Mouse (Mus musculus) myocyte (in vitro differentiated cells): ENCODE measurements around the gene Rapgef1. TPM values are rescaled to one million over a fixed set of nuclear protein-coding genes. Genes with fewer than 3 reads are reported as not detected.
A peak's percentile ranks its signal among the peaks of the same experiment; 100 is the strongest.

Source experiments
- H3K27me3 ChIP-seq: one replicate; pipeline ENCODE4 v1.6.1; 2011; ENCODE audit not compliant: control insufficient read depth, insufficient read depth, insufficient read length
- H3K36me3 ChIP-seq: one replicate; pipeline ENCODE4 v1.6.1; 2011; ENCODE audit not compliant: control insufficient read depth, insufficient read depth
- H3K4me2 ChIP-seq: one replicate; pipeline ENCODE4 v1.6.1; 2011; ENCODE audit warnings: low read depth, control low read depth
- H3K4me3 ChIP-seq: one replicate; pipeline ENCODE4 v1.5.1; 2011; ENCODE audit warnings: mild to moderate bottlenecking, control low read depth, moderate library complexity
- H3K79me2 ChIP-seq: one replicate; pipeline ENCODE4 v1.6.1; 2011; ENCODE audit not compliant: control insufficient read depth, insufficient read depth
- H3ac ChIP-seq: one replicate; pipeline ENCODE4 v1.6.1; 2011; ENCODE audit not compliant: control insufficient read depth, insufficient read length
- CEBPB ChIP-seq: IDR thresholded peaks from 2 replicates; pipeline ENCODE4 v1.6.1; 2011; ENCODE audit warnings: mild to moderate bottlenecking, moderate library complexity; ENCODE audit not compliant: poor library complexity, insufficient read depth, severe bottlenecking
- E2F4 ChIP-seq: IDR thresholded peaks from one replicate; pipeline ENCODE4 v1.6.1; 2011; ENCODE audit warnings: mild to moderate bottlenecking, control low read depth, moderate library complexity; ENCODE audit not compliant: insufficient read depth
- MAX ChIP-seq: IDR thresholded peaks from one replicate; pipeline ENCODE4 v1.6.1; 2011; ENCODE audit warnings: low read depth, mild to moderate bottlenecking, control low read depth
- MYOD1 ChIP-seq, 3 experiments: IDR thresholded peaks; one replicate each; pipeline ENCODE4 v1.6.1; 2011; ENCODE audit warnings: control low read depth in 2 of 3, low read depth in 2 of 3, mild to moderate bottlenecking in 2 of 3, moderate library complexity in 1 of 3; ENCODE audit not compliant: insufficient read length in 2 of 3, control insufficient read depth in 1 of 3
- MYOG ChIP-seq, 3 experiments: IDR thresholded peaks; one replicate each; pipeline ENCODE4 v1.6.1; 2011; ENCODE audit warnings: control low read depth in 2 of 3, low read depth in 2 of 3, mild to moderate bottlenecking in 2 of 3; ENCODE audit not compliant: insufficient read length in 2 of 3, control insufficient read depth in 1 of 3, insufficient read depth in 1 of 3
- POLR2A ChIP-seq: IDR thresholded peaks from one replicate; pipeline ENCODE4 v1.6.1; 2011; ENCODE audit warnings: low read depth, mild to moderate bottlenecking, control low read depth, moderate library complexity; ENCODE audit not compliant: insufficient read length
- POLR2AphosphoS2 ChIP-seq: IDR thresholded peaks from one replicate; pipeline ENCODE4 v1.6.1; 2011; ENCODE audit warnings: low read depth, control low read depth; ENCODE audit not compliant: insufficient read length
- REST ChIP-seq: IDR thresholded peaks from one replicate; pipeline ENCODE4 v1.6.1; 2011; ENCODE audit warnings: mild to moderate bottlenecking, control low read depth, moderate library complexity; ENCODE audit not compliant: insufficient read depth, insufficient read length
- SRF ChIP-seq: IDR thresholded peaks from one replicate; pipeline ENCODE4 v1.6.1; 2011; ENCODE audit warnings: low read depth; ENCODE audit not compliant: control insufficient read depth, insufficient read length
- TCF12 ChIP-seq: IDR thresholded peaks from one replicate; pipeline ENCODE4 v1.6.1; 2011; ENCODE audit warnings: mild to moderate bottlenecking, control low read depth; ENCODE audit not compliant: poor library complexity, insufficient read depth, severe bottlenecking
- TCF3 ChIP-seq: IDR thresholded peaks from one replicate; pipeline ENCODE4 v1.6.1; 2011; ENCODE audit warnings: low read depth, control low read depth; ENCODE audit not compliant: insufficient read length
- USF1 ChIP-seq: IDR thresholded peaks from one replicate; pipeline ENCODE4 v1.6.1; 2011; ENCODE audit warnings: low read depth, mild to moderate bottlenecking, control low read depth, moderate library complexity
- polyA plus RNA-seq: library from polyadenylated mRNA; unstranded; fragments of >200 nt; fragmentation: generic; extraction: Trizol; gene quantifications from one replicate; pipeline ENCODE4 v1.2.1, GENCODE M21; 2012; ENCODE audit warnings: missing spikeins

Gene Rapgef1
- polyA plus RNA-seq, 1 experiment: 74.5 TPM

- H3K79me2 ChIP-seq: peaks cover 79% of the 10 kb centered on the region
- H3ac ChIP-seq: no peak overlapping the region
- H3K4me3 ChIP-seq: no peak overlapping the region
- no peaks in the 10 kb centered on the region for H3K36me3 ChIP-seq
- no peak for TF ChIP-seq CEBPB
- no peak for TF ChIP-seq TCF3
- peak in 2 of 3 experiments; percentile 19 to 28 for TF ChIP-seq MYOD1 (IDR thresholded peaks at IDR 0.05; ENCODE audit: control insufficient read depth in 1 of 3, insufficient read length in 2 of 3, low read depth in 2 of 3)
- no peak for TF ChIP-seq MYOG (IDR thresholded peaks at IDR 0.05; ENCODE audit: control insufficient read depth in 1 of 3, insufficient read depth in 1 of 3, insufficient read length in 2 of 3, low read depth in 2 of 3)
- peak overlapping the region; percentile 90 for H3K4me2 ChIP-seq
- H3K27me3 ChIP-seq: no peaks in the 10 kb centered on the region
Measured at GRCm38 (mm10) chr2:29623247-29624090, 3.9 kb downstream of the Rapgef1 start.

GRCm38 (mm10) chr2:29624091-29624608 is 4.6 kb downstream of the Rapgef1 start:
- no peak overlapping the region for H3ac ChIP-seq
- H3K79me2 ChIP-seq: peaks cover 86% of the 10 kb centered on the region
- TF ChIP-seq CEBPB (no peak), MAX (no peak), USF1 (no peak), SRF (no peak), E2F4 (no peak), MYOG (IDR thresholded peaks at IDR 0.05; ENCODE audit: control insufficient read depth in 1 of 3, insufficient read depth in 1 of 3, insufficient read length in 2 of 3, low read depth in 2 of 3) (no peak), MYOD1 (IDR thresholded peaks at IDR 0.05; ENCODE audit: control insufficient read depth in 1 of 3, insufficient read length in 2 of 3, low read depth in 2 of 3) (no peak), TCF12 (no peak), POLR2AphosphoS2 (no peak), REST (no peak), TCF3 (no peak), POLR2A (no peak)
- peak overlapping the region; percentile 90 for H3K4me2 ChIP-seq
- no peaks in the 10 kb centered on the region for H3K27me3 ChIP-seq
- H3K36me3 ChIP-seq: no peaks in the 10 kb centered on the region
- no peak overlapping the region for H3K4me3 ChIP-seq

DNA sequence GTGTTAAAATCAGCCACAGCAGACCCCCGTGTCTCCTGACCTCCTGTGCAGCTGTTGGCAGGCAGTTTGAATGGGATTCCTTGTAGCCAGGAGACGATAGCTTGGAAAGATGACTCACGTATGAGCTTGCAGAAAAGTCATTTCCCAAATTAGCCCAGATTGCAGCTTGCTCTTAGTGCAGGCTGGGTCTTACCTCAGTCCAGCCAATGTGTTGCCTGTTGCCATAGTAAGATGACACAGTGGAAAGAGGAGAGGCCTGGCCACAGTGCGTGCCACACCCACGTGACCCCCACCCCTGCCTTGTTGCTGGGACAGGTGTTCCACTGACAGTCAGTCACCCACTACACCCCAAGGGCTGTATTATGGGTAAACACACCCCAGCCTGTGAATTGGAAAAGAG is 5.2 kb downstream of the Rapgef1 start:
- Histone ChIP-seq H3K79me2 (peaks cover 91% of the 10 kb centered on the region), H3K4me3 (no peak overlapping the region), H3K4me2 (peak overlapping the region; percentile 90), H3K27me3 (no peaks in the 10 kb centered on the region), H3K36me3 (no peaks in the 10 kb centered on the region), H3ac (no peak overlapping the region)
- TF ChIP-seq MYOD1 (IDR thresholded peaks at IDR 0.05; ENCODE audit: control insufficient read depth in 1 of 3, insufficient read length in 2 of 3, low read depth in 2 of 3) (peak; percentile 15 to 97 (median 91)), CEBPB (peak; percentile 43; the same call in 1 of the 2 replicates), MYOG (IDR thresholded peaks at IDR 0.05; ENCODE audit: control insufficient read depth in 1 of 3, insufficient read depth in 1 of 3, insufficient read length in 2 of 3, low read depth in 2 of 3) (peak; percentile 57 to 95 (median 94)), POLR2AphosphoS2 (peak; percentile 43), TCF12 (peak; percentile 44), REST (no peak), E2F4 (no peak), TCF3 (peak; percentile 87), POLR2A (peak; percentile 22), USF1 (peak; percentile 89), MAX (no peak), SRF (peak; percentile 66)

DNA sequence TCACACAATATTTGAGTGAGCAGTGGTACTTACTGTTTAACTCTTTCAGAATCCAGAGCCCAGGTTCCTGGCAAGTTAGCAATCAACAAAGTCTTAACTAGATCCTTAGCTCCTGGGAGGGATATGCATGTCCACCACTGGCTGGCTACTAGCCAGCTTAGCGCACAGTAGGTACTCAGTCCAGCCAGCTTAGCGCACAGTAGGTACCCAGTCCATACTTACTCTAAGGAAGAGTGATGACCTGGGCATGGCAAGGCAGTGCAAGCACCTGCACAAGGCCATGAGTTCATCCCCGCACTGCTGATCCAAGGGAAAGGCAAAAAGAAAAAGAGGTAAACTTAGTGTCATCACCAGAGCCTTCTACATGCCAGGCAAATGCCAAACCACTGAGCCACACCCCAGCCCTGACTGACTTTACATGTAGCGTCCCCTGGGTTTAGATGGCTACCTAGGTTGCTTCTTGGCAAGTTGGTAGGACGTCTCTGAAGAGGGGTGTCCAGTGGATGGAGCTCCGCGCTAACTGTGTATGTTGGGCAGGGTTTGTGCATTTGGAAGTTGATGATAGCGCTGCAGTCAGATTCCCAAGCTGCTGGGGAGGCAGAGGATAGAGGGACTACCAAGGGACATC is 6.2 kb downstream of the Rapgef1 start:
- TF ChIP-seq TCF12 (no peak), MYOD1 (IDR thresholded peaks at IDR 0.05; ENCODE audit: control insufficient read depth in 1 of 3, insufficient read length in 2 of 3, low read depth in 2 of 3) (no peak), MYOG (IDR thresholded peaks at IDR 0.05; ENCODE audit: control insufficient read depth in 1 of 3, insufficient read depth in 1 of 3, insufficient read length in 2 of 3, low read depth in 2 of 3) (no peak), REST (no peak), MAX (no peak)
- H3K4me3 ChIP-seq: no peak overlapping the region
- H3ac ChIP-seq: no peak overlapping the region
- H3K4me2 ChIP-seq: peak overlapping the region; percentile 90
- H3K36me3 ChIP-seq: no peaks in the 10 kb centered on the region
- H3K79me2 ChIP-seq: peaks cover 94% of the 10 kb centered on the region
- no peaks in the 10 kb centered on the region for H3K27me3 ChIP-seq

GRCm38 (mm10) chr2:29627337-29627736 is 7.8 kb downstream of the Rapgef1 start:
- H3K4me3 ChIP-seq: no peak overlapping the region
- TF ChIP-seq REST (no peak), MYOD1 (IDR thresholded peaks at IDR 0.05; ENCODE audit: control insufficient read depth in 1 of 3, insufficient read length in 2 of 3, low read depth in 2 of 3) (no peak), MAX (no peak), POLR2A (no peak)
- no peaks in the 10 kb centered on the region for H3K36me3 ChIP-seq

More at GRCm38 (mm10) chr2:29627337-29627736, 7.8 kb downstream of the Rapgef1 start:
- Histone ChIP-seq H3ac (no peak overlapping the region), H3K4me2 (no peak overlapping the region), H3K79me2 (peaks cover 92% of the 10 kb centered on the region), H3K27me3 (no peaks in the 10 kb centered on the region)
